ENCODE assay signal across 21 mouse cellular contexts in genomic region chr11:117983770-117984169, GRCm38 (mm10).
"Had no signal": no experiment of that assay in that cellular context is flagged by ENCODE, and none has a peak within 500 bp of the region (broad histone marks: within the 10 kb centered on the region; RNA-seq: fewer than 3 reads in every experiment).

No protein-coding gene starts in this region.

- H3K4me3 ChIP-seq: layer of hippocampus, adult 2 months; limb, embryonic 10.5 days; limb, embryonic 13.5 days; liver, embryonic 12.5 days; liver, embryonic 15.5 days; midbrain, embryonic 12.5 days had no signal

- H3K27ac ChIP-seq: kidney, postnatal 0 days; layer of hippocampus, adult 2 months; limb, embryonic 10.5 days; limb, embryonic 13.5 days; liver, embryonic 12.5 days; liver, embryonic 15.5 days; midbrain, embryonic 12.5 days; stomach, postnatal 0 days had no signal

- ATAC-seq: liver, embryonic 12.5 days; midbrain, embryonic 16.5 days had no signal

- H3K9me3 ChIP-seq: limb, embryonic 10.5 days; limb, embryonic 13.5 days; liver, embryonic 12.5 days; liver, embryonic 15.5 days; midbrain, embryonic 12.5 days had no signal

- DNase-seq: kidney, adult 18-20 months; kidney, postnatal 25 days; layer of hippocampus, adult 9-11 months; liver; lung, adult 2 months; lung, postnatal 14 days; lung, postnatal 4 days; right cerebral cortex, postnatal 14 days; right cerebral cortex, postnatal 4 days; thymus, adult 2 months; thymus, postnatal 14 days; thymus, postnatal 4 days had no signal

- H3K36me3 ChIP-seq: limb, embryonic 10.5 days; limb, embryonic 13.5 days; liver, embryonic 12.5 days; liver, embryonic 15.5 days; midbrain, embryonic 12.5 days had no signal

- H3K9ac ChIP-seq: limb, embryonic 13.5 days; liver, embryonic 12.5 days; liver, embryonic 15.5 days; midbrain, embryonic 12.5 days had no signal

- H3K4me2 ChIP-seq: limb, embryonic 13.5 days; liver, embryonic 12.5 days; liver, embryonic 15.5 days; midbrain, embryonic 12.5 days had no signal
